Mouse (Mus musculus): ENCODE data around the gene Afap1l2.

DNA sequence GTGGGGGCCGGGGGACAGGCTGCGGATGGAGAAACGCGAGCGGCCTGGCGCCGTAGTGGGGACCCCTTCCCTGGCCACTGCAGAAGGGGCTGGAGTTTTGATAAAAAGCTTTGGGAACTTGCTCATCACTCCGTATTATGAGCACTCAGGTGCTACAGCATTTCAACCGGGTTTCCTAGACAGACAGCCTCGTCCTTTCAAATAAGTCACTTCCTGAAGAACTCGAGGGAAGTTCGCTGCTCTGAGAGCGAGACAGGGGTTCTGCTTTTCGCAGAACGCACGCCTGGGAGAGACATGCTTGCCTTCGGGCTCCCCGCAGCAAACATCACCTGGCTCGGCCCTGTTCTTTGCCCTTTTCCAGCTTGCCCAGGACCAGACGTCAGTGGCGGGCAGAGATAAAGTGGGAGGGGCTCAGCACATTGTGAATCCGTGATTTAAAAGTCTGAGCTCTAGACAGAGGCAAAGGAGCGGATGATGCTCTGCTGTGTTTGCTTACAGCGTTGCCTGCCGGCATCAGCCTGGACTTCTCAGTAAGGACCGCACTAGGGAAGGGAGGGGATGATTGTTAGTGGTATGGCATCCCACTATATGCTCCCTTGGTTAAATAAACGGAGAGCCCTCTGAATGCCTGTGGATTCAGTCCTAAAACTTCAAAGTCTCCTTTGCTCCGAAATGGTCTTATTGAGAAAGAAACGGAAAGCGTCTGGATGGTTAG lies 133.3 kb downstream of the Afap1l2 start:
- TF ChIP-seq POLR2A (IDR thresholded peaks at IDR 0.05; ENCODE audit: insufficient read length, low read depth) (no peak), USF1 (IDR thresholded peaks at IDR 0.05; ENCODE audit: low read depth) (no peak), CEBPB (IDR thresholded peaks at IDR 0.05; ENCODE audit: insufficient read depth, poor library complexity, severe bottlenecking) (no peak), MAX (IDR thresholded peaks at IDR 0.05; ENCODE audit: low read depth) (no peak), POLR2AphosphoS2 (IDR thresholded peaks at IDR 0.05; ENCODE audit: insufficient read length, low read depth) (no peak), E2F4 (IDR thresholded peaks at IDR 0.05; ENCODE audit: insufficient read depth) (no peak), MYOD1 (IDR thresholded peaks at IDR 0.05; ENCODE audit: control insufficient read depth in 1 of 3, insufficient read length in 2 of 3, low read depth in 2 of 3) (no peak), MYOG (IDR thresholded peaks at IDR 0.05; ENCODE audit: control insufficient read depth in 1 of 3, insufficient read depth in 1 of 3, insufficient read length in 2 of 3, low read depth in 2 of 3) (no peak), TCF3 (IDR thresholded peaks at IDR 0.05; ENCODE audit: insufficient read length, low read depth) (no peak), TCF12 (IDR thresholded peaks at IDR 0.05; ENCODE audit: insufficient read depth, poor library complexity, severe bottlenecking) (no peak), REST (IDR thresholded peaks at IDR 0.05; ENCODE audit: insufficient read depth, insufficient read length) (no peak)
